Mouse (Mus musculus) neural tube, embryonic 10.5 days (tissue): ENCODE measurements at regions not wholly inside any gene's neighbourhood (a gene's known extent, or its start where the extent isn't known, plus 50 kb on each side); places are given as distances from the start of the nearest gene placed in this dataset.

ENCODE experiments used
- DNase-seq: peaks from one replicate; pipeline ENCODE4 v3.0.0-alpha.2; 2017; ENCODE audit warnings: low spot score; ENCODE audit errors: extremely low spot score

DNA sequence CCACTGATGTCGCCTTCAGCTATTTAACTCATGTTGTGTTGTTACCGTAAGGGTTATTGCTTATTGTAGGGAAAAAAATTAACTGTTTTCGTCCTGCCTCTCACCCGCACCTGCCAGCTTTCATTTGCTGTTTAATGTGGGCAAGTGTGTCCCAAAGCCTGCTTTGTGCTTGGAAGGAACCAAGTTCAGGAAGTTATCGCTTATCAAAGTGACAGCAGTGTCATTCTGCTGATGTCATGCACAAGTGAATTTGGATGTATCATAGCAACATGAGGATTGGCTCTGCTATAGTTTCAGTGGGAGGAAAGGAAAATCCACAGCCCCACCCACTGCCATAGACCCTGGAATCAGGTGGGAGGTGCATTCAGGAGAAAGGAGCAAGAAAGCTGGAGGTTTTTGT lies 276.5 kb downstream of the Rnf144b start:
- DNase-seq: no peak

DNA sequence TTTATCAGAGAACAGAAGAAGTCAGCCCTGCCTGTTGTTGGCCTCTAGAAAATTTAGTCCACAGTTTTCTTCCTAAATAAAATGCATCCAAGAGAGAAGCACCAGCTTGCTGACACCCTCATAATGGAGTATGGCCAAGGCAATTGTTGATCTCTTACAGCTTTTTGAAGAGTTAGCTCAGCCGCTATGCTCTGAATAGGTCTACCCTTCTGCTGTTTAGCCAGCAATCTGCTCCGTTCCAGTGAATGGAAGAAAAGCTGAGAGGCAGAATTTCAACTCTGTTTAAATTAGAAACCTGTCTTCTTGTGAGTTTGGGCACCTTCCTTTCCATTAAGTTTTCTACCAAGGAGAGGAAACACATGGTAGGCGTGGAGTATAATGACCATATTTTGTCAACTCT lies 290.8 kb downstream of the Rnf144b start:
- DNase-seq: no peak

DNA sequence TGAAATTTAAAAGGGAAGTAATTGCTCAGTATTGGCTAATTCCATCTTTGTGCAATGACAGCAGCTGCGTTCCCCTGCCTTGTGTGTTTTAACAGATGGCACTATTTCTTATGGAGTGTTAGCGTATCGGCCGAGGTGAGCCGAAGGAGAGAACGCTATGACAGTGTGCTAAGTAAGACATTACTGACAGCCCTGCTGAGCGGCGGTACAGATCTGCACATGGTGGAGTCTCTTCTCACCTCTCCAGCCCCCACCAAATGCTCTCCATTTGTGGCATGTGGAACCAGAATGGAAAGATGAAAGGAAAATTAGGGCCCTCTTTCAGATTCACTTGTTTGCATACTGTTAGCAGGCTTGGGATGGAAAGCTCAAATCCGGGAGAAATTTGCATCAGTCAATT lies 291.5 kb downstream of the Rnf144b start:
- DNase-seq: no peak

DNA sequence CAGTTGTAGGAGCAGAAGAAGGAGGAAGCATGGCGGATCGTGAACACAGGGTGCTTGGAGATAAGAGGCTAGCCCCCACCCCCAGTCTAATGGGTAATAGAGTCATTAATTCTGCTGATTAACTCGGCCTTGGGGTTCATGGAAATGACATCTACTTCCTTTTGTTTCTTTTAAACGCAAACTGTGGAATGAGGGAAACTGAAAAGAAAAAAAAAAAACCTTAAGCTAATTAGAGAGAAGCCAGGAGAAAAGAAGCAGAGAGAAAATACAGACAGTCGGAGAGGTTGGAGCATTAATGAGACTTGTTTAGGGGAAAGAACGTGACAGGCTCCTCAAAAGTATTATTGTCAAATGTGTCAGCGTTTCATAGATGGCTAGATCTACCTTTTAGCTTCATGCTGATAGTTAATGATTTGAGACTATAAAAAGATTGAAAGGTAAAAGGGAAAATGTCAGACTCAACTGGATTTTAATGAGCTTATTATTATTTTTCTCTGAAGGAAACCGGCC lies 307.5 kb downstream of the Rnf144b start:
- no peak for DNase-seq

DNA sequence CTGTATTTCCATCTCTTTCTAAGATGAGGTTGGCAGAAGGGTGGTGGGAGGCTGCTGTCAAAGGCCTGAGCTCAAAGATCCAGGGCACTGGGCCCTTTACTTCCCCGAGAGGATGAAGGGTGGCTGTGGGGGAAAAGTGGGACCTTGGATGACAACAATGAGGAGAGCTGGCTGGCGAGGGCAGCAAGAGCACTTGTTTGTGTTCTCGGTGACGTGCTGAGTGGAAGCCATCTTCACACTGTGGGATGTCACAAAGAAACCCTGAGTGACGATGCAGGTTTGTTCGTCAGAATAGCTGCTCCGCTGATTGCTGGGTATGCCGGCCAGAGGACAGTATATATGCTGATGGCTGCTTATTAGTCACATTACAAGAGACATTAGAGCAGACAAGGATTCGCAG lies 308.0 kb downstream of the Rnf144b start:
- DNase-seq: no peak

GRCm38 (mm10) chr13:47435631-47436030 lies 313.2 kb downstream of the Rnf144b start:
- DNase-seq: no peak

DNA sequence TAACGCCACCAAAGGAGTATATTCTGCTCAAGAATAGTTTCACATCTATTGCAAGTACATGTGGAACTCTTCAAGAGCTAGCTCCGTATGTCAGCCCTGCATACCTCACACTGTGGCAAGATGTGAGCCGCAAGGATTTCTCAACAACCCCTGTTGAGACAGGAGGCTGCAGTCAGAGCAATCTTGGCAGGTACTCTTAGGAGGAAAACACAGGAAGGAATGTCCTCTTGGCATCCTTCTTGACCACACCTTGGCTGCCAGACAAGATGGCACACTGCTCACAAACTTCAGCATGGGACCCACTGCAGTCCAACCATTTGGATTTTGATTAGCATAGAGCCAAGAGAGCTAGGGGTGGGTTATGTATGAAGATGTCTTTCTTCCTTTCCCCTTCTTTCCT lies 322.4 kb downstream of the Rnf144b start:
- no peak for DNase-seq

- DNase-seq: no peak
Observed at GRCm38 (mm10) chr13:47452186-47452760, 329.8 kb downstream of the Rnf144b start.

- no peak for DNase-seq
Observed at GRCm38 (mm10) chr13:47462148-47462547, 339.7 kb downstream of the Rnf144b start.

DNA sequence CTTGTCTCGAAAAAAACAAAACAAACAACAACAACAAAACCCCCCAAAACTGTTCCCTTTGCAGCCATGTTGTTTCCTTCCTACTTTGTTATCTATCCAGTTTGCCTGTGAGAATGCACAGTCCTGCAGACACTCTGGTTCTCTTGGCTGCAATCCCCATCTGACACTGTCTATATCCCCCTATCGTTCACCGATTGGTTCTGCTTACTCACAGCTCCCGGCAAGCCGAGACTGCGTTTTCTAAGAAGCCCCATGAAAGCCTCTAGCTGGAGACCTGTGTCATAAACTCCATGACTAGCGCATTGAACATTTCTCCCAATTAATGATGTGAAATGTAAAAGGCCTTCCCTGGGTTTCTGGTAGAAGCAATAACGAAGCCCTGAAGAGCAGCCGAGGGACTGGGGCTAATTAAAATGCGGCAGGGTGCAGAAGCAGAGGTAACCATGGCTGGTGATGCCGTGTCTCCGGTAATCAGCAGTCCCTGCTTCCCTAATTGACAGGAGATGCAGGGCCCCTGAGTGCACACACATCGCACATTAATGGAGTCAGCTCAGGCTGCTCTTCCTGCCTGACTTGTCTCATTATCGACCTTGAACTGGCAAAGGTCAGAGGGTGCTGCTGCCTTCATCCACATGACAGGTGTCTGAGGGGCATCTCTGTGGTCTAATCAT lies 349.2 kb downstream of the Rnf144b start:
- no peak for DNase-seq

- DNase-seq: no peak
Observed at GRCm38 (mm10) chr13:47480159-47480558, 357.7 kb downstream of the Rnf144b start.

GRCm38 (mm10) chr13:47484819-47485218 lies 362.4 kb downstream of the Rnf144b start:
- DNase-seq: no peak

DNA sequence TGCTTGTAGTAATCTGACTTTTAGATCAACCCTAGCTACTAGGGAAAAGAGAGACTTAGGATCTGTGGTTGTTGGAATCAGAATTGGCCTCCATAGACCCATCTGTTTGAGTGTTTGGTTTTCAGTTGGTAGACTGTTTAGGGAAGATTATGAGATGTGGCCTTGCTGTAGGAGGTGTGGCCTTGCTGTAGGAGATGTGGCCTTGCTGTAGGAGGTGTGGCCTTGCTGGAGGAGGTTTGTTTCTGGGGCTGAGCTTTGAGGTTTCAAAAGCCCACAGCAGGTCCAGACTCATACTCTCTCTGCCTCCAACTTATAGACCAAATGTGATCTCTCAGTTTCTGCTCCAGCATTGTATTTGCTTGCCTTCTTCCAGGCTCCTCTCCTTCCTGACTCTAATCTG lies 363.7 kb downstream of the Rnf144b start:
- DNase-seq: no peak

DNA sequence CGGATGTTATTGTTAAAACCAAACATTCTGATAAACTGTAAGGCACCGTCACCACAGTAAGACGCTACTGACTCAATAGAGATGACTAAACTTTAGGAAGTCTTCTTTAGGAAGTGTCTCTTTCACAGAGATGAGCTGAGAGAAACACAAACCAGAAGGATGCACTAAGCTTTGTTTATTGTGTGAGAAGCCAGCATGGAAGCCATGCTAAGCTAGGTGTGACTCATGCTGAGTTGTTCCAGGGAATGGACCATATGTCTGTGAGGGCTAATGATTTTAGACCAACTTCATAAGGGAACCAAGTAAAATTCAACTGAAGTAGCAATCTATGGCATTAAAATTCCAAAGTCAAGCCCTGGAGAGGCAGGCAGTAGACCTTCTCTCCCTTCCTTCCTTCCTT lies 364.2 kb downstream of the Rnf144b start:
- DNase-seq: no peak

GRCm38 (mm10) chr13:47505380-47505955 lies 383.0 kb downstream of the Rnf144b start:
- no peak for DNase-seq

- no peak for DNase-seq
Observed at GRCm38 (mm10) chr13:47532935-47533334, 410.5 kb downstream of the Rnf144b start.

DNA sequence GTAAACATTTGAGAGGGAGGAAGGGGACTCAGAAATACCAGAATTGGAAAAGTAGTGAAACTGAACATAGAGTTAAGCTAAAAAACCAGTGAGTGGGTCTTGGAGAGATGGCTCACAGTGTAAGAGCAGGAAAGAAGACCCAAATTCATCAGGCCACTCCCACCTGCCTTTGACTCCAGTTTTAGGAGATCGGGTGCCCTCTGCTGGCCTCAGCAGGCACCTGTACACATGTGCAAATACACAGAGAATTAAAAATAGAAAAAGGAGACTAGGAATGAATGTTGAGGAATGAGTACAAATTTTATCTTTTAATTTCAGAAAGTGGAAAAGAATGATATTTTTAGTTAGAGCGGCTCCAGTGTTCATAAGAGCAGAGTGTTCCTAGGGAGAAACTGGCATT lies 414.7 kb downstream of the Rnf144b start:
- no peak for DNase-seq

DNA sequence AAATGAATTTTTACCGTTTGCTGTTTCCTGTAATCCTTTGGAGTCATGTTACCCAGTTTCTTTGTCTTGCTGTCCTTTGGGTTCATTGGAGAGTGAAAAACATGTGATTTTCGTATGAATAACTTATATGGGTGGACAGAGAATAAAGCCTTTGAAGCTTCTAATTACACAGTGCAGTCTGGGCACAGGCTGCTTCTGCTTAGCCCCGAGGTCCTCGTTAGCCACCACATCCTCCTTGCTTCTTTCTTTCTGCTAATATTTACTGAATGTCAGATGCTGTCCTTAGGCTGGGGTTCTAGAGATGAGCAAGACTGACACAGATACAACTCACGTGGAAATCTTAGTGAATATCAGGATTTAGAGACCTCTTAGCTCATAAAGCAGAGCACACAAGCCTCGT lies 427.2 kb downstream of the Rnf144b start:
- DNase-seq: no peak

- DNase-seq: no peak
Observed at GRCm38 (mm10) chr13:47552251-47552650, 429.8 kb downstream of the Rnf144b start.

- no peak for DNase-seq
Observed at GRCm38 (mm10) chr13:47554198-47554597, 431.7 kb downstream of the Rnf144b start.

GRCm38 (mm10) chr13:47557196-47557974 lies 434.9 kb downstream of the Rnf144b start:
- DNase-seq: no peak

- no peak for DNase-seq
Observed at GRCm38 (mm10) chr13:47562836-47563235, 440.4 kb downstream of the Rnf144b start.
